Mouse (Mus musculus) ES-E14 (cell line): ENCODE data around the gene Gm49384. TPM values are rescaled to one million over a fixed set of nuclear protein-coding genes. Genes with fewer than 3 reads are reported as not detected.
A peak's percentile ranks its signal among the peaks of the same experiment; 100 is the strongest.

Experiments
- DNase-seq: peaks from one replicate; pipeline ENCODE4 v3.0.0-alpha.2; 2013; ENCODE audit warnings: low read depth, low spot score
- H3K27ac ChIP-seq: 2 replicates; pipeline ENCODE4 v1.5.1; 2012; ENCODE audit warnings: low read depth, mild to moderate bottlenecking, low read length, moderate library complexity, mixed read lengths; ENCODE audit not compliant: poor library complexity, insufficient read depth, severe bottlenecking
- H3K36me3 ChIP-seq: 2 replicates; pipeline ENCODE4 v1.6.1; 2012; ENCODE audit warnings: mild to moderate bottlenecking, low read length, moderate library complexity, mixed read lengths; ENCODE audit not compliant: control insufficient read depth, poor library complexity, insufficient read depth, severe bottlenecking
- H3K4me1 ChIP-seq, 2 experiments: fragments of 150-350 bp in 1 of 2; sonication (generic) in 1 of 2; 2 replicates each; pipeline ENCODE4 v1.6.1; 2012; ENCODE audit warnings: low read length in 2 of 2, mild to moderate bottlenecking in 1 of 2, mixed read lengths in 1 of 2; ENCODE audit not compliant: control insufficient read depth in 2 of 2, insufficient read depth in 2 of 2, poor library complexity in 1 of 2
- H3K4me3 ChIP-seq, 2 experiments: fragments of 150-350 bp in 1 of 2; sonication (generic) in 1 of 2; 2 replicates each; pipeline ENCODE4 v1.5.1; 2012; ENCODE audit warnings: low read length in 2 of 2, low read depth in 1 of 2, mild to moderate bottlenecking in 1 of 2, mixed read lengths in 1 of 2; ENCODE audit not compliant: insufficient read depth in 1 of 2, poor library complexity in 1 of 2, severe bottlenecking in 1 of 2
- H3K9ac ChIP-seq: 2 replicates; pipeline ENCODE4 v1.6.1; 2012; ENCODE audit warnings: low read depth, mild to moderate bottlenecking, low read length, mixed read lengths; ENCODE audit not compliant: poor library complexity, insufficient read depth, severe bottlenecking
- H3K9me3 ChIP-seq: fragments of 150-350 bp; sonication (generic); 2 replicates; pipeline ENCODE4 v1.6.1; 2012; ENCODE audit warnings: low read depth, mild to moderate bottlenecking, low read length; ENCODE audit not compliant: control insufficient read depth, insufficient read depth
- CHD2 ChIP-seq: IDR thresholded peaks from 2 replicates; pipeline ENCODE4 v1.6.1; 2014; ENCODE audit warnings: mild to moderate bottlenecking, low read depth, low read length, inconsistent platforms
- HCFC1 ChIP-seq: IDR thresholded peaks from 2 replicates; pipeline ENCODE4 v1.6.1; 2012; ENCODE audit warnings: low read length, inconsistent platforms, borderline replicate concordance; ENCODE audit not compliant: insufficient read depth
- MAFK ChIP-seq: IDR thresholded peaks from 2 replicates; pipeline ENCODE4 v1.6.1; 2014; ENCODE audit warnings: mild to moderate bottlenecking, low read depth, low read length, inconsistent platforms; ENCODE audit not compliant: insufficient read depth
- ZC3H11A ChIP-seq: IDR thresholded peaks from 2 replicates; pipeline ENCODE4 v1.6.1; 2012; ENCODE audit warnings: low read depth, mild to moderate bottlenecking, inconsistent platforms, low read length, borderline replicate concordance
- ZNF384 ChIP-seq: IDR thresholded peaks from 2 replicates; pipeline ENCODE4 v1.6.1; 2012; ENCODE audit warnings: low read depth, low read length, inconsistent platforms
- in situ Hi-C, 2 experiments: fragments of 600-800 bp; cut with MboI; formaldehyde crosslinking; loops; one replicate each; pipeline ENCODE4 v1.15.1; 2025; ENCODE audit warnings: low sequenced_read_pairs in 2 of 2, inconsistent platforms in 1 of 2; ENCODE audit not compliant: unreplicated experiment in 2 of 2
- total RNA-seq: library from RNA; depleted of rRNA; stranded (reverse); fragments of 300-350 nt; gene quantifications from 2 replicates; pipeline ENCODE4 v1.2.3, GENCODE M21; 2012

Gm49384 gene
- total RNA-seq, 1 experiment, result 12.1 TPM

DNA sequence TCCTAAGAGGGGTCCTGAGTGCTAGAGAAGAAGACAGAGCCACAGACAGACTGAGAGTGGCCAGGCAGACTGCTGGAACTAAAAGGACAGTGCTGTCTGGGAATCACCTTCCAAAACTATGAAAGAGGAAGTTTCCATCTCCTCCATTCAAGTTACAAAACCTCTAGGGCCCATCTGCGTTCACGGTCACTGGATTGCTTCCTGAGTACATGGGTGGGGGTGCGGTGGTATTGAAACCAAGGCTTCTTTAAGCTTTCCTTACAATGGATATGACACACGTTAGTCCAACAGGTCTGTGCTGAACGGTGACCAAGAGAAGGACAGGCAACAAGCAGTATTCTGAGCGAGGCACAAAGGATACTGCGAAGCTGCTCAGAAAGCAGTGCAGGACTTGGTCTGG, 10.3 kb upstream of the Gm49384 start:
- Histone ChIP-seq H3K4me1 (peaks cover 4% of the 10 kb centered on the region in 2 experiments; a peak in 1 of 4 replicates), H3K9me3 (no peaks in the 10 kb centered on the region), H3K27ac (no peak overlapping the region), H3K36me3 (peaks cover 37% of the 10 kb centered on the region), H3K4me3 (no peak overlapping the region), H3K9ac (no peak overlapping the region)
- in situ Hi-C loops, result no loop called here
- no peak for DNase-seq
- TF ChIP-seq ZC3H11A (no peak), CHD2 (no peak), ZNF384 (no peak)

- Histone ChIP-seq H3K4me3 (no peak overlapping the region), H3K27ac (no peak overlapping the region), H3K9ac (no peak overlapping the region), H3K36me3 (peaks cover 34% of the 10 kb centered on the region), H3K9me3 (no peaks in the 10 kb centered on the region), H3K4me1 (peaks cover 4% of the 10 kb centered on the region in 2 experiments; a peak in 1 of 4 replicates)
- in situ Hi-C loops, result no loop called here
- no peak for DNase-seq
- TF ChIP-seq ZNF384, result peak; percentile 68
- no peak for TF ChIP-seq HCFC1
These were observed 9.2 kb upstream of the Gm49384 start for GRCm38 (mm10) chr12:69213186-69213777.

DNA sequence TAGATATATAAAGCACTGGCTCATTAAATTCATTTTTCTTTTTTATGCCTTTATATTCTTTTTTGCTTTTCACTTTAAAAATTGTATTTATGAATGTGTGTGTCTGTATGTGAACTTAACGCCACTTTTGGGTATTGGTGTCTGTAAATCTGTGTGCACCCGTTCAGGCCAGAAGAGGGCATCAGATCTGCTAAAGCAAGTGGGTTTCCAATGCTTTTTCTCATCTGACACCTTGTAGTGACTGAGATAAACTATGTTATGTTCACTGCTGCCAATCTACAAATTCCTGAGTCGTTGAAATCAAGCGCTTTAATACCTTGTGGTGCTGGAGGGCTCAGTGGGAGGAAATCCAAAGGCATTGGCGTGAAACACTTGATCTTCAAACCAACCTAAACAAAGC, 7.0 kb upstream of the Gm49384 start:
- no peak overlapping the region; the same call in 1 of the 2 replicates for H3K27ac ChIP-seq
- TF ChIP-seq ZC3H11A (no peak), ZNF384 (no peak), MAFK (no peak)
- DNase-seq, result no peak
- no peak overlapping the region for H3K4me3 ChIP-seq
- H3K9ac ChIP-seq, result no peak overlapping the region
- no peaks in the 10 kb centered on the region for H3K9me3 ChIP-seq
- H3K4me1 ChIP-seq, result peaks cover 4 to 6% of the 10 kb centered on the region in 2 experiments; a peak in 1 of 4 replicates
- in situ Hi-C loops, result no loop called here
- H3K36me3 ChIP-seq, result peaks cover 32% of the 10 kb centered on the region

DNA sequence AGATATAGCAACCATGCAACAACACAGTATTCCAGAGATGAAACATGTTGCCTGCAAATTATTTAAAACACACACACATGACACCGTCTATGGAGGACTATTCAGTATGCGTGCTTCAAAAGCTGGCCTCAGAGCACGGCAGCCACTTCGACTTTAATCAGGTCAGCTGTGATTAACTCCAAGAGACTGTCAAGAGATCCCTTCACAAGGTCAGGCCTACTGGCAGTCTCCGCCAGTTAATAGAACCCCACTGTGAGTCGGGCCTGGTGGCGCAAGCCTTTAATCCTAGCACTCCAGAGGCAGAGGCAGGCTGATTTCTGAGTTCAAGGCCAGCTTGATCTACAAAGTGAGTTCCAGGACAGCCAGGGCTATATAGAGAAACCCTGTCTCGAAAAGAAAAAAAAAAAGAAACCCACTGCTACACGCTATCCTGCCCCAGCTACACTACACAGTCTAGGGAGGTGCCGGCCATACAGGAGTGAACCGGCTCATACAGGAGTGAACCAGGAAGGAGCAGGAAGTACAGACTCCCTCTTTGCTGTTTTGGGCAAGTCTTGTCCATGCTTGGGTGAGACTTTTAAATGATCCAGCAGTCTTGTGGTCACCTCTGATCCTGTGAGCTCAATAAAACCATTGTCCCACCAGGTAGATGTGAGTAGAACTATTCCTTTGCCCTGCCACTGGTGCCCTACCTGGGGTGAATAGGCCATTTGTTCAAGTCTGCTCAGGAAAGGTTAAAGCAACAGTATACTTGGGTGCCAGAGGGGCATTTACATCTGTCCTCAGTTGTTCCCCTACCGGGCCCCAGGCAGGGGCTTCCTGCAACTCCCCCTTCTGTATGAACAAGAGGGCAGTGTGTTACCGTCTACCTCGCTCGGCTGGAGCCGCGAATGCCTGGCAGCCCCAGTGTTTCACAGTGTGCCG, 6.3 kb upstream of the Gm49384 start:
- Histone ChIP-seq H3K4me1 (peaks cover 4 to 6% of the 10 kb centered on the region in 2 experiments; a peak in 1 of 4 replicates), H3K9ac (peak overlapping the region; percentile 64), H3K4me3 (peak overlapping the region in 1 of 2 experiments; percentile 7; a peak in 2 of 4 replicates), H3K27ac (peak overlapping the region; percentile 86), H3K9me3 (no peaks in the 10 kb centered on the region), H3K36me3 (peaks cover 31% of the 10 kb centered on the region)
- TF ChIP-seq HCFC1 (no peak), MAFK (no peak), ZNF384 (peak; percentile 46; the same call in 1 of the 2 replicates), ZC3H11A (no peak)
- in situ Hi-C loops, result no loop called here
- DNase-seq, result peak; percentile 73
